Mouse (Mus musculus) mammary gland, adult 2 months (tissue): Measurements from ENCODE around the gene Hist1h4b. TPM values are rescaled to one million over a fixed set of nuclear protein-coding genes. Genes with fewer than 3 reads are reported as not detected.

Source experiments
- polyA plus RNA-seq: library from polyadenylated mRNA; depleted of rRNA; stranded (reverse); fragments of >200 nt; gene quantifications from 2 replicates; pipeline ENCODE4 v1.2.3, GENCODE M21; 2012; ENCODE audit warnings: low replicate concordance; rRNA removed

Gene Hist1h4b
- 1.3 and 6.8 TPM in 2 replicates for polyA plus RNA-seq

DNA sequence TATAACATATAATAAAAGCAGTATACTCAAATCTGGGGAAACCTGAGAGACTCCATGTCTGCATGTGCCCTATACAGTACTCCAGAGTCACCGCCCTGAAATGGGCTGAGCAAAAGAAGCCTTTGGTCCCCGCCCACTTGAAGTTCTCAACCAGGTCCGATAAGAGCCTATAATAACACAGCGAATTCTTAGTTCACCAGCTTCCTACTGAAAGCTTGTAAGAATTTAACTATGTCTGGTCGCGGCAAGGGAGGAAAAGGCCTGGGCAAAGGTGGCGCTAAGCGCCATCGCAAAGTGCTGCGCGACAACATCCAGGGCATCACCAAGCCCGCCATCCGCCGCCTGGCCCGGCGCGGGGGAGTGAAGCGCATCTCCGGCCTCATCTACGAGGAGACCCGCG is at the start of gene Hist1h4b:
Gene Hist1h4b (plus strand): TSS at position 224 of the 400 bp plus-strand sequence.

DNA sequence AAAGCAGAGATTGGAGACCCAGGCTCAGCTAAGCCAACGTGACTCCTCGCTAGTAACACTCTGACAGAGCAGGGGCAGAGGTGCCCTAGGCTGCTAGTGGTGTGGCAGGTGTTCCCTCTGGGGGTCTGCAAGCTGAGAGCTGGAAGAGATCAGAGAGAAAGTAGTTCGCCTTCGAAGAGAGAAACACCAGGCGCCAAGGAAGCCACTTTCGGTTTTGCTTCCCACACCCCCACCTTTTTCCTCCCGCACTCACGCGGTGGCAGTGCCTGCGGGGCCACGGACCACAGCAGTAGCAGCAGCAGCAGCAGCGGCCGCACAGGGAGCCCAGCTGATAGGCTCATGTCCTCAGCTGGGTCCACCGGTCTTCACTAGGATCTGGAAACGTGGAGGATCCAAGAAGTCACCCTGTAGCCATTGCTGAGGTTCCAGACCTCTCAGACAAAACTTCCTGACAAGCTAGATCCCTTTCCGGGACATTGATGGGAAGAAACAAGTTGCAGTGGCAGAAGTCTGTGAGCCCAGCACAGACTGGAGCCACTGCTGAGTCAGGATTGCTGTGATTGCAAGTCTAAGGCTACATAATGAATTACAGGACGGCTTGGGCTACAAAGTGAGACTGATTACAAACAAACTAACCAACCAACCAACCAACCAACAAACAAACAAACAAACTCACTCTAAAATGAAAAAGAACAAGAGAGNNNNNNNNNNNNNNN is 46.3 kb upstream of the Hist1h4b start, which contains the start of gene Hfe:
Gene Hfe (minus strand): TSS at position 481 of the 716 bp plus-strand sequence.

DNA sequence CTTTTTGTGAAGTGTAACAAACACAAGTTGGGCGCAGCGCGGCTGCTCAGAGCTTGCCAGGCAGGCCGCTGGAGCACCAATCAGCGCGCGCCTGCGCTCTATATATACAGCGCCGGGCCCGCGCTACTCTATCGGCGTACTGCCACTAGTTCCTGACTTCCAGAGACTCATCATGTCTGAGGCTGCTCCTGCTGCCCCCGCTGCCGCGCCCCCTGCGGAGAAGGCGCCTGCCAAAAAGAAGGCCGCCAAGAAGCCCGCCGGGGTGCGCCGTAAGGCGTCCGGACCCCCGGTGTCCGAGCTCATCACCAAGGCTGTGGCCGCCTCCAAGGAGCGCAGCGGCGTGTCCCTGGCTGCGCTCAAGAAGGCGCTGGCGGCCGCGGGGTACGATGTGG is 18.1 kb upstream of the Hist1h4b start, which contains the start of gene Hist1h1c:
Gene Hist1h1c (plus strand): TSS at position 132 of the 392 bp plus-strand sequence.

DNA sequence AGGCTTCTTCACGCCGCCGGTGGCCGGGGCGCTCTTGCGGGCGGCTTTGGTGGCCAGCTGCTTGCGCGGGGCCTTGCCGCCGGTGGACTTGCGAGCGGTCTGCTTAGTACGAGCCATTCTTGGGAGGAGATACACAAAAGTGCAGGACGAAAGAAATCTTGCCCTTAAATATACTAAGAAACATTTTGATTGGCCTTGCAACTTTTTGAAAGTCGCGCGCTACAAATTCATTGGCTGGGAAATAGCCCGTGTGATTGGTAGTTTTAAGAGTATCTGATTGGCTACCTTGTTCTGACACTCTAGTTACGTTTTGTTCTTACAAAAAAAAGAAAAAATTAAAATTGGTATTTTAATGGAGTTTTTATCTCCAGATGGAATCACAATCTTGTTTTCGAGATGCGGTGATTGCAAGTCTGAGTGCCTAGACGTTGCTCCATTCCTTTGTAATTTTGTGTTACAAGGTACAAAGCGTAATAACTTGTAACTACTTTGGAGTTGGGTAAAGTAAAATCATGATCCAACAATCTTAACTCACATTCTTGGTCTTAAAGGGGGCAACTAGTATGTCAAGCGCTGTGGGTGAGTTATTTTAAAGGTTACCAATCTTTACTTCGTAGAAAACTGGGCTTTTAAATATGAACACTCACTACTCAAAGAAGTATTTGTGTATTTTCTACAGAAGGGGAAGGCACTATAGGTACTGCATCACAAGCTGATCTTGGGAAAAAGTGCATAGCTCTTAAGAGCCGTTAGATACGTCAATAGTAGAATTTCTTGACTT is 11.2 kb upstream of the Hist1h4b start, which contains the start of gene Hist1h3c:
Gene Hist1h3c (minus strand): TSS at position 222 of the 781 bp plus-strand sequence.

GRCm38 (mm10) chr13:23746201-23747080 is 10.4 kb upstream of the Hist1h4b start, which contains the start of gene Hist1h2bb:
Gene Hist1h2bb, plus strand, starts transcription at chr13:23746734.

DNA sequence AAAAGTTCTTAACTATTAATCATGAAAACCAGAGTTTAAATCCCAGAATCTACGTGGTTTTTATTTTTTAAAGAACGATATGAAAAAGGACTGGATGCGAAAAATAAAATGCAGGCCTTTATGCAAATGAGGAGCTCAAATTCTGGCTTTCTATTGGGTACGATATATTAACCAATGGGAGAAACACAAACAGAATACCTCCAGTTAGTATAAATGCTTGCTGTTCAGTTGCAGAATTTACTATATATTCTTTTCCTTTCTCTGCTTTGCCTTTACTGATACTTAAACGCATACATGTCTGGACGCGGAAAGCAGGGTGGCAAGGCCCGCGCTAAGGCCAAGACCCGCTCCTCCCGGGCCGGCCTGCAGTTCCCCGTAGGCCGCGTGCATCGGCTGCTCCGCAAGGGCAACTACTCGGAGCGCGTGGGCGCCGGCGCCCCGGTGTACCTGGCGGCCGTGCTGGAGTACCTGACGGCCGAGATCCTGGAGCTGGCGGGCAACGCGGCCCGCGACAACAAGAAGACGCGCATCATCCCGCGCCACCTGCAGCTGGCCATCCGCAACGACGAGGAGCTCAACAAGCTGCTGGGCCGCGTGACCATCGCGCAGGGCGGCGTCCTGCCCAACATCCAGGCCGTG is 5.9 kb upstream of the Hist1h4b start, which contains the start of gene Hist1h2ab:
Gene Hist1h2ab (plus strand): TSS at position 288 of the 639 bp plus-strand sequence.

GRCm38 (mm10) chr13:23752067-23752741 is 4.6 kb upstream of the Hist1h4b start, which contains the start of gene Hist1h3b:
Gene Hist1h3b, plus strand, starts transcription at chr13:23752267.

GRCm38 (mm10) chr13:23760972-23761864 is 4.4 kb downstream of the Hist1h4b start, which contains the start of gene Hist1h4a:
Gene Hist1h4a, minus strand, starts transcription at chr13:23761230.

DNA sequence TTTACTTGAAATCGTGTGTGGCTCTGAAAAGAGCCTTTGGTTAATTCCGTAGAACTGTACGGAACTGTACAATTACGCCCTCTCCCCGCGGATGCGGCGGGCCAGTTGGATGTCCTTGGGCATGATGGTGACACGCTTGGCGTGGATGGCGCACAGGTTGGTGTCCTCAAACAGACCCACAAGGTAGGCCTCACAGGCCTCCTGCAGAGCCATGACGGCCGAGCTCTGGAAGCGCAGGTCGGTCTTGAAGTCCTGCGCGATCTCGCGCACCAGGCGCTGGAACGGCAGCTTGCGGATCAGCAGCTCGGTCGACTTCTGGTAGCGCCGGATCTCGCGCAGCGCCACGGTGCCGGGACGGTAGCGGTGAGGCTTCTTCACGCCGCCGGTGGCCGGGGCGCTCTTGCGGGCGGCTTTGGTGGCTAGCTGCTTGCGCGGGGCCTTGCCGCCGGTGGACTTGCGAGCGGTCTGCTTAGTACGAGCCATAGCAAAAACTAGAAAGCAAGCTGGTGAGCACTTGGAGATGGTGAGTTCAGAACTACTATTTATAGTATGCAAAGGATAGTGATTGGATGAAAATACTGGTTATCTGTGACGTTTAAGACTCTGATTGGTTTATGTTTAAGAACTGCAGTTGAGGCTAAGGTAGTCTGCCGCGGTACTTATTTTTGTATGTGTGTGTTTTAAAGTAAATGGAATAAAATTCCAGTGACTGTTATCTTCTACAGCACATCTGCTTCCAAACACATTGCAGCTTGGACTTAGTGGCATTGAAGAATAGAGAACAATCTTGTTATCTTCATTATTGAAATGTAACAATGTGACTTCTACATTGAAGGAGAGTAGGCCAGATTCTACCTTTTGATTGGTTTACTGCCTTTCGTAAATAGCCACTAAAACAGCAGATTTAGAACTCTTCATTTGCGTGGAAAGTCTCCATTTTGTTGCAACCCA is 5.3 kb downstream of the Hist1h4b start, which contains the start of gene Hist1h3a:
Gene Hist1h3a (minus strand): TSS at position 516 of the 951 bp plus-strand sequence.

GRCm38 (mm10) chr13:23763586-23764323 is 6.9 kb downstream of the Hist1h4b start, which contains the start of gene Hist1h1a:
Gene Hist1h1a, plus strand, starts transcription at chr13:23763666.

GRCm38 (mm10) chr13:23769613-23770012 is 12.8 kb downstream of the Hist1h4b start, which contains the start of gene Trim38:
Gene Trim38, plus strand, starts transcription at chr13:23769913.

DNA sequence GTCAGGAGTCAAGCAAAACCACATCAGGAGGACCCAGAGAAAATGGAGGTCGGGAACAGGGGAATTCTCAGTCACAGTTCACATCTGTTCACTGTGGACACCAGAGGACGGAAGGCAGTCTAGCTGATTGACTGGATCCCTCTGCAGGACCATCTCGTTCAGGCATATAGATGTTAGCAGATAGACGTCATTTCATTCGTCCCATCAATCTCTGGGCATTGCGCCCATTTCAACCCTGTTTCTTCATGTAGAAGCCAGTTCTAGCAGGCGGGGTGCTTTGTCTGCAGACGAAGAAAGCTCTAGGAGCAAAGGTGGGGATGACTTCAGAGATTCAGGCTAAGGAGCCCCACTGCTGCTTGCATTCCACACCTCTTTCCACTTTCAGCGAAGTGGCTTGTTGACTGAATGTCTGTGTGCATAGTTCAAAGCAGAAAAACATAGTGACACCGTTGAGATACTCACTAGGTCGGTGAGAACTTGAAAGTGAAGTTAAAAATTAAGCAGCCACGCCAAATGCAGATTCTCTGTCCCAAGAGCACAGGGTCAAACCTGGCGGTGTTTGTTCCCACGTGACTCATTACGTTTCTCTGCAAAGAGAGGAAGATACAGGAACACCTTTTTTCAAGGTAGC is 49.7 kb downstream of the Hist1h4b start, which contains the start of gene Slc17a2:
Gene Slc17a2 (plus strand): TSS at position 572 of the 631 bp plus-strand sequence.

Other genes starting within 250 kb of the Hist1h4b start
- 38.0 and 58.7 TPM in 2 replicates for gene Hist1h4h, start 226.0 kb upstream of the Hist1h4b start, polyA plus RNA-seq
- gene Hist1h2af, start 223.1 kb upstream of the Hist1h4b start, polyA plus RNA-seq = 11.2 and 126 TPM in 2 replicates
- 5.9 and 13.3 TPM in 2 replicates for gene Hist1h3g, start 221.6 kb upstream of the Hist1h4b start, polyA plus RNA-seq
- gene Hist1h2bh, start 213.6 kb upstream of the Hist1h4b start, polyA plus RNA-seq = 0.78 and 1.9 TPM in 2 replicates
- 1.0 and 5.4 TPM in 2 replicates for gene Hist1h3f, start 213.0 kb upstream of the Hist1h4b start, polyA plus RNA-seq
- gene Hist1h4f, start 205.4 kb upstream of the Hist1h4b start, polyA plus RNA-seq = 2.2 and 6.6 TPM in 2 replicates
- gene Hist1h1d, start 203.8 kb upstream of the Hist1h4b start, polyA plus RNA-seq = 0.13 and 0.16 TPM in 2 replicates
- 6.4 and 27.3 TPM in 2 replicates for gene Hist1h3e, start 194.6 kb upstream of the Hist1h4b start, polyA plus RNA-seq
- 1.2 and 9.3 TPM in 2 replicates for gene Hist1h2ae, start 185.8 kb upstream of the Hist1h4b start, polyA plus RNA-seq
- 13.0 and 31.0 TPM in 2 replicates for gene Hist1h2bg, start 185.6 kb upstream of the Hist1h4b start, polyA plus RNA-seq
- 4.0 and 7.4 TPM in 2 replicates for gene Hist1h2bf, start 182.8 kb upstream of the Hist1h4b start, polyA plus RNA-seq
- 0.65 and 4.8 TPM in 2 replicates for gene Hist1h2ad, start 182.6 kb upstream of the Hist1h4b start, polyA plus RNA-seq
- 4.1 and 8.7 TPM in 2 replicates for gene Hist1h3d, start 181.2 kb upstream of the Hist1h4b start, polyA plus RNA-seq
- 5.3 and 12.9 TPM in 2 replicates for gene Hist1h4d, start 175.4 kb upstream of the Hist1h4b start, polyA plus RNA-seq
- gene Hist1h2be, start 135.9 kb upstream of the Hist1h4b start, polyA plus RNA-seq = 3.1 and 3.9 TPM in 2 replicates
- gene Hist1h1e, start 134.5 kb upstream of the Hist1h4b start, polyA plus RNA-seq = 1.8 and 2.0 TPM in 2 replicates
- 0.23 and 1.3 TPM in 2 replicates for gene Hist1h2ac, start 73.1 kb upstream of the Hist1h4b start, polyA plus RNA-seq
- 185 and 224 TPM in 2 replicates for gene Hist1h2bc, start 72.8 kb upstream of the Hist1h4b start, polyA plus RNA-seq
- gene Hist1h1t, start 61.2 kb upstream of the Hist1h4b start, polyA plus RNA-seq = not detected in 2 replicates
- 2.4 and 6.0 TPM in 2 replicates for gene Hist1h4c, start 58.6 kb upstream of the Hist1h4b start, polyA plus RNA-seq
- 28.3 and 37.4 TPM in 2 replicates for gene Hfe, start 46.2 kb upstream of the Hist1h4b start, polyA plus RNA-seq
- 45.0 and 48.4 TPM in 2 replicates for gene Hist1h1c, start 18.2 kb upstream of the Hist1h4b start, polyA plus RNA-seq
- 2.4 and 16.2 TPM in 2 replicates for gene Hist1h3c, start 11.4 kb upstream of the Hist1h4b start, polyA plus RNA-seq
- gene Hist1h2bb, start 10.3 kb upstream of the Hist1h4b start, polyA plus RNA-seq = 3.7 and 13.5 TPM in 2 replicates
- 1.0 and 14.9 TPM in 2 replicates for gene Hist1h2ab, start 5.9 kb upstream of the Hist1h4b start, polyA plus RNA-seq
- 4.0 and 16.0 TPM in 2 replicates for gene Hist1h3b, start 4.7 kb upstream of the Hist1h4b start, polyA plus RNA-seq
- gene Hist1h4a, start 4.2 kb downstream of the Hist1h4b start, polyA plus RNA-seq = 1.6 and 6.5 TPM in 2 replicates
- gene Hist1h3a, start 5.4 kb downstream of the Hist1h4b start, polyA plus RNA-seq = 3.1 and 16.8 TPM in 2 replicates
- gene Hist1h1a, start 6.7 kb downstream of the Hist1h4b start, polyA plus RNA-seq = 0.47 TPM in 1 of 2 replicates, not detected in the other
- 0.10 TPM in 1 of 2 replicates, not detected in the other for gene Trim38, start 12.9 kb downstream of the Hist1h4b start, polyA plus RNA-seq
- 0.25 TPM in 1 of 2 replicates, not detected in the other for gene Slc17a2, start 50.0 kb downstream of the Hist1h4b start, polyA plus RNA-seq
- gene Slc17a3, start 82.4 kb downstream of the Hist1h4b start, polyA plus RNA-seq = 0.10 TPM in 1 of 2 replicates, not detected in the other
- gene Slc17a1, start 110.7 kb downstream of the Hist1h4b start, polyA plus RNA-seq = 0.22 and 0.48 TPM in 2 replicates
- 0.13 TPM in 1 of 2 replicates, not detected in the other for gene Slc17a4, start 158.0 kb downstream of the Hist1h4b start, polyA plus RNA-seq
- not detected in 2 replicates for gene Hist1h2ba, start 177.1 kb downstream of the Hist1h4b start, polyA plus RNA-seq
- gene Hist1h2aa, start 177.4 kb downstream of the Hist1h4b start, polyA plus RNA-seq = not detected in 2 replicates
- not detected in 2 replicates for gene Scgn, start 234.2 kb downstream of the Hist1h4b start, polyA plus RNA-seq